Mouse (Mus musculus) cerebellum, adult 9-10 months (tissue): ENCODE measurements around the gene Perp.
A peak's percentile ranks its signal among the peaks of the same experiment; 100 is the strongest.

Experiments used
- DNase-seq: peaks from one replicate; pipeline ENCODE4 v3.0.0; 2022

The Perp gene

DNA sequence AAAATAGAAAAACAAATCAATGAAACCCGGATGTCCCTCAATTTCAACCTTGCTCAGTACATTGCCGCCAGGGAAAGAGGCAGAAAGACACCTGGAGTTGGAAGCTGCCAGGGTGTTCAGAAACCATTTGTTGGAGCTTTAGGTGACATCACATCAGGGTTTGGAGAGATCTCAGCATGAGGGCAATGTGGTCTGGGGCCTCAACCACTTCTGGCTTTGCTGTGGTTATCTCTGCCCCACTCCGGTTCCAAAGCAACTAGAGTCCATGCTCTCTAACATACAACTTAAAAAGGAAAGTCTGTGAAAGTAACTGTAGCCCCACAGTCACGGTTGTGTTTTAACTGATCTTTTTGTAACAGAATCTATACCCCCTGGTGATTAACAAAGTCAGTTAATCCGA, 19.9 kb downstream of the Perp start:
- DNase-seq: no peak

DNA sequence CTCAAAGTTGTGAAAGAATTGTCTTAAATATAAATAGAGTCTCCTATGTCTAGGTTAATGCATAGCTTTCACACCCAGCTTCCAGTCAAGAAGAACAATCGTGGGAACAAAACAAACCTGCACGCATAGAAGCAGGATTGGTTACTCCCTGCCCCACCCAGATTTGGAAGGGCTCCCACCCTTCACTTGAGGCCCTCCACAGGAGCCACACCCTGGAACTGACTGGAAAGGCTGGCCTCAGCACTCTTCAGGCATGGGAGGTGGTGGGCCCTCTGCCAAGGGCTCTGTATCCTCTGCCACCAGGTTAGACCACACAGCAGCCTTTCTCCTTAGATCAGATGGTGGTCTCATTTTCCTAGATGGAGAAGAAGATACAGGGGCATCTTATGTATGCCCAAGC, 26.2 kb downstream of the Perp start:
- no peak for DNase-seq

DNA sequence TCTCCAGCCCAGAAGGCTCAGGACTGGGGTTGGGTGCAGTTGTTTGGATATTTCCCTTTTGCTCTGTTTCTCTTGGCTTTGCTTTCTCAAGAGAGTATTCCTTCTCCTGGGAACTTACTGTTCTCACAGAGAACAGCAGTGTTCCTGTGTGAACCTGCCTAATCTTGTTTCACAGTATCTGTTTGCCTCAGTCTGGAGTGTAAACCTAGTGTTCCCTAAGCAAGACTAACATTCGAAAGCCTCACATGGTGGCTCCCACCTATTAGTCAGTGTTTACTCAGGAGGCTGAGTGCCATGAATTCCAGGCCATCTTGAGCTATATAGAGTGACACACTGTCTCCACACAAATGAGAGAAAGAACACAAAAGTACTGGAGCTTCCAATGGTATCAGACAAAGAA, 31.4 kb downstream of the Perp start:
- no peak for DNase-seq

DNA sequence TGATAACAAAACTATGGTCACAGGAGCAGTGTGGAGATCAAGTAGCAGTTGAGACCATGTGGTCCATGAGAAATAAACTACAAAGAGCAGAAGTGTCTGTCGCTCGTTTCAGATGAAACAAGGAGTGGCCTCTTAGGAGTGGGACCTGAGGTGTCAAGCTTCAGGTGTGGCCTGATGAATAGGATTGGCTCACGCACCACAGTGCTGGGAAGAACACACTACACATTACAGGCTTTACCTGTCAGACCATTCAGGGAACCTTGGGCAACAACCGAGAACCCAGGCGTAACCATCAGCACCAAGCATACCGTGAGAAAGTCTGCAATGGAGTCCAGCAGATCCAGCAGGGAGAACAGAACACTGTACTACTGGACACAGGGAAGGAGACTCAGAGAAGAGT, 33.3 kb downstream of the Perp start:
- no peak for DNase-seq

DNA sequence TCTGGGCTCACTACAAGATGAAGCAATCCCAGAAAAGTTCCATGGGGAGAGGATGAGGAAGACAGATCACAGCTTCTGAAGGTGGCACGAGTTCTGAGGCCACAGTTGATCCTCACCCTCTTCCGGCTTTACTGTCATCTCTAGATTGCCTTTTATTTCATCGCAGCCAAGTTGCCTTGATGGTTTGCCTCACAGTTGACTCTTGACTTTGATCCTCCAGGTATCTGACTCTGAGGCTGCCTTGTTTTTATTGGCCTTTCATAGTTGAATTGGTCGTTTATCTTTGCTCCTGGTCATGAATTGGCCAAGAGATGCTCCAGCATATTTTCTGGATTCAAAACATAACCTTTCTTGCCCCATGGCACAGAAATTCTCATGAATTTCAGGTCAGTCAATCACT, 34.3 kb downstream of the Perp start:
- no peak for DNase-seq

DNA sequence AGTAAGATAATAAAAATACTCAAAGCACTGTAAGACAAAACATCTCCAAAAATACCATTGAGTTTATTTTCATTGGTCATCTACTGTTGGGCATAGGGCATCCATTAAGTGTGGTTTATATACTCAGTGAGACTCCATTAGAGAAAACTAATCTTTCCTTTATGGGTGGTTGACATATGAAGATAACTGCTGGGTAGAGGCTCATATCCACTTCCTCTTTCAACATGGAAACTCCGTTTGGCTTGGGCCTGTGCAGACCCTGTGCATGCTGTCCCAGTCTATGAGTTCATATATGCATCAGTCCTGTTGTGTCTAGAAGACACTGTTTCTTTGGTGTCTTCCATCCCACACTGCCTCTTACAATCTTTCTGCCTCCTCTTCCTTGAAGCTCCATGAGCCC, 34.9 kb downstream of the Perp start:
- DNase-seq: no peak

DNA sequence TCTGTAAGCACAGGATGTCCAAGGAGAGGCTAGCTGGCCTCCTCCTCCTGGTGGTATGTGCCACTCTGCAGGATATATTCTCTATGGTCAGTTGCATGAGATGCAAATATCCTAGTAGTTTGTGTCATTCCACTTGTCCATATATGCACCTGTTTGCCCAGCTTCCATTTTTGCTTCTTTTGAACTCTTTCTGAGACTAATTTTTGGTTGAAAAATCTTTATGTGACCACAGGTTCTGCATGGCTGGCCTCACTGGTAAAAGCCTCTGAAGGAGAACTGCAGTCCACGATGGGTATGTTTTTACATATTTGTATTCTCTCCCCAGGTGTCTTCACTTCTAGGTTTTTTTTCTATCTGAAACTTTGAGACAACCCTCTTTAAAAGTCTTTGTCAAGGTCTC, 37.4 kb downstream of the Perp start:
- DNase-seq: no peak

DNA sequence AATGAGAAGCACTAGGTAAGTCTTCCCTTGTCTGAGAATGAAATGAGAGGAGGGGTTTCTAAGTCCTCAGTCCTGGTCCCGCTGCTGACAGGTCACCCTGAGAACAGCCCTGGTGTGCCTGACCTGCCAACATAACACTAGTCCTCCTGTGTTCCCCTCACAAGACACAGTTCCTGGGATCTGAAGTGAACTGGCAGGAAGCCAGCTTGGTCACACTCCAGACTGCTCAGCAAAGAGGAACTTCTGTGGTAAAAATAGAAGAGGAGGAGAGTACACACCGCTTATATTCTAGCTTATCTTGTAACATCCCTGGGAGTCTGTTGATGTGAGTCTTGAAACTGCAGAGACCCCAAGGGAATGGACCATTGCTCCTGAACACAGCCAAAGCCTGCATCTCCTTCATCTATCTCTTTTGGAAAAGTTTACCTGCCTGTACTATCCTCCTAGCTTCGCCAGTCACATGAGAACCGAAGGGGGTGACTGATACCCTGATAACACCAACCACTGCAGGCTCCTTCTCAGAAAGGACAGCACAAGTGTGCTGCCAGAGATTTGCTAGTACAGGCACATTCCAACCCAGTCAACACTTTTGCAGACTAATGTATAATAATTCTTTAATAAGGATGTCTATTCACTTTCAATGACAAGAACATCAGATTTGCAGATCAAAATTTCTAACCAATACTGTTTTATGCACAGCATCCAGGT, 42.3 kb downstream of the Perp start:
- DNase-seq: peak; percentile 13

DNA sequence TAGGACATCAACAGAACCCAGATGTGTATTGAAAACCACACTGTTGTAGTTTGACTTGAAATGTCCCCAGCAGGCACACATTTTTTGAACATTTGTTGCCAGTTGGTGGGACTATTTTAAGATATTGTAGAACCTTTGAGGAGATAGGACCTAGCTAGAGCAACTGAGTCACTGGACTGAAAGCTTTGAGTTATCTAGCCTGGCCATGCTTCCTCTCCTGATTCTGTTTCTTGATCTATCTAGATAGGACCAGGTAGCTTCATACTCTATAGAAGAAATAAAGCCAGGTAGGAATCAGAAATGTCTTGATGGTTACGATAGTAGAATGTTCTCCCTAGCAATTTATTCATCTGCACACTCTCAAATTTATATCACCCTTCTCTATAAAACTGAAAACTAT, 43.9 kb downstream of the Perp start:
- no peak for DNase-seq

DNA sequence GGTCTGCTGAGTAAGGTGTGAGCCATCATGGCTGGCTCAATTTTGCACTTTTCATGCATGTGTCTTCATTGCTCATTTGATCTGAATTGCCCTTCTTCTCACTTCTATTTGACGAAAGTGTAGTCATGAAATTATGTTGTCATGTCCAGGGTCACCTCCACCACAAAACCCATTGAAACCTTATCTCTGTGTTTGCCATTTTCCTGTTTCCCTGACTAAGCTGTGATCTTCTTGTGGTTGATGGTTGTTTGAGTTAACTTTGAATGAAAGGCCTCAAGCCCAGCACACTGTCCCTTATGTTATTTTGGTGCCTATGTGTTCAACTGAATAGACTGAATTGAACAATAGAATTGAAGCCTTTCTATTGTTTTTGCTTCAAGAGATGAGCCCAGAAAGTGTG, 44.4 kb downstream of the Perp start:
- DNase-seq: no peak

DNA sequence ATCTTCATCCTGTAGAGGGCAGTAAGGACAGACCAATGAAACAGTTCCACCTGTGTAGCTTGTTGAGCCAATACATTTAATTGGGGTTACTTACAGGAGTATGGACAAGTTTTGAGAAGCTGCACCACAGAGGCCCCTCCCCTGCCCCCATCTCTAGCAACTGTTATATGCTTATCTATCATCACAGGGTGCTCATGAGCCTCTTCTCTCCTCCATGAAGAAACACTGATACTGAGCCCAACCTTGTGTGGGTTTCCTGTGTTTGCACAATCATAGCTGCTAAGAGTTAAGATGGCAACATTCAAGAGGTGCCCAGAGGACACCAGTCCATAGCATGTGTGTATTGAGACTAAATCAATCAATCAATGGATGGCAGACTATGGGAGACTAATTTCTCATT, 46.3 kb downstream of the Perp start:
- no peak for DNase-seq

DNA sequence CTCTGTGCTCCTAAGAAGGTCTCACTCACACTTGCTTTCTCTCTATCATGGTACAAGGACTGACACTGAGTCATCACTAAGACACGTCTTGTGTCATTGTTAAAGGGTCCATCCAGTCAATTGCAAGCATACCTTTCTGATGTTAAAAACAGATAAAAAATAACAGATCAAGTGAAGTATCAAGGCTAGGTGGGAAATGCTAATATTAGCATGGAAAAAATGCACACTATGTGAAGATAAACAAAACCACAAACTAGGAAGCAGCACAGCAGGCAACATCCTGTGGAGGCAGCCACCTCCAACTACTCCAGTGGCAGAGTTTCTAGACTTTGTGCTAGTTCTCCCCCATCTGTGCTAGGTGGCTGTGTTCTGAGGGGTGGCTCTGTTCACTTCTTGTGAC, 47.3 kb downstream of the Perp start:
- no peak for DNase-seq

DNA sequence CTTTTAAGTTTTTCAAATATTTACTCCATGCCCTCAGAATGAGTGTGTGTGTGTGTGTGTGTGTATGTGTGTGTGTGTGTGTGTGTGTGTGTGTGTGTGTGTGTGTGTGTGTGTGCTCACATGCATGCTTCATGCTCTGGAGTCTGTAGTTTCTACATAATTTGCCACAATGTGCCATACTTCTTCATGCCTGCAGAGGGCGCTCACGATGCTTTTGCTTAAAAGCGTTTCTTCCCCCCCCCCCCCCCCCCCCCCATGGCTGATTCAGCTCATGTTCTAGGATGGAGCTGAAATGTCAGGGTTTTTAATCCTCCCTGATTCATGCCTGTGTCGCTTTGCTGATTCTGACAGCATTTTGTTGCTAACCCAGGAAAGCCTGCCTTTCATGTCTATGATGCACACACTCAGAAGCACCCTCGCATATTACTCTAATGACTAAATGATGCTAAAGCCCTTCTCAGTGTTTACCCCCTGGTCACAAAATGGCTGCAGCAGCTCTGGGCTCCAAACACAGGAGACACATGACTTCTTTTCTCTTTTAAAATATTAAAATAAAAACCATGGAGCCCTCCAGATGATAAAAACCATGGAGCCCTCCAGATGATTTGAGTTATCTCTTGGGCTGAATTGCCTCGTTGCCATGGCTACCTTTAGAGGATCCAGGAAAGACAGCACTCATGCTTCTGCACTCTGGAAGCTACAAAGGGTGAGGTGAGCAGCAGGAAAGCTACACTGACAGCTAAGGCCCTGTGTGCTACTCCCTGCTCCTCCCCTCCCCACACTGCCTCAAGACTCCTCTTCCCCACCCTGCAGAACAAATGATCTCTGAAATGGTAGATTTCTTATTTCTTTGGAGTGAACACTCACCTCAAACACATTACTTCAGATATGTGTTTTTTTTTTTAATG, 49.7 kb downstream of the Perp start:
- no peak for DNase-seq

DNA sequence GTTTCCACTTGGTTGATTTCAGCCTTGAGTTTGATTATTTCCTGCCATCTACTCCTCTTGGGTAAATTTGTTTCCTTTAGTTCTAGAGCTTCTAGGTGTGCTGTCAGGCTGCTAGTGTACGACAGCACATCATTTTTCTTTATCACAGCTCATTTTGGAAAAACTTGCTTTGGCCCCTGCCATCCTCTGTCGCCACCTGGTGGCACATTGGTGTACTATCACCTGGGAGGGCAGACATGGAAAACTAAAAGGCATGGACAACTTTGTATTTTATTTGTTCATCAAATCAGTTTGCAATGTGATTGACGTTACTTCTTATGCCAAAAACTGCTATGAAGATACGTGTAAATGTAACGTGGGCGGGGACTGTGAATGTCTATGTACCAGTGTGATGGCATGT, 59.3 kb downstream of the Perp start:
- peak; percentile 21 for DNase-seq
